ENCODE assay signal across 8 mouse cellular contexts in the genomic region with DNA sequence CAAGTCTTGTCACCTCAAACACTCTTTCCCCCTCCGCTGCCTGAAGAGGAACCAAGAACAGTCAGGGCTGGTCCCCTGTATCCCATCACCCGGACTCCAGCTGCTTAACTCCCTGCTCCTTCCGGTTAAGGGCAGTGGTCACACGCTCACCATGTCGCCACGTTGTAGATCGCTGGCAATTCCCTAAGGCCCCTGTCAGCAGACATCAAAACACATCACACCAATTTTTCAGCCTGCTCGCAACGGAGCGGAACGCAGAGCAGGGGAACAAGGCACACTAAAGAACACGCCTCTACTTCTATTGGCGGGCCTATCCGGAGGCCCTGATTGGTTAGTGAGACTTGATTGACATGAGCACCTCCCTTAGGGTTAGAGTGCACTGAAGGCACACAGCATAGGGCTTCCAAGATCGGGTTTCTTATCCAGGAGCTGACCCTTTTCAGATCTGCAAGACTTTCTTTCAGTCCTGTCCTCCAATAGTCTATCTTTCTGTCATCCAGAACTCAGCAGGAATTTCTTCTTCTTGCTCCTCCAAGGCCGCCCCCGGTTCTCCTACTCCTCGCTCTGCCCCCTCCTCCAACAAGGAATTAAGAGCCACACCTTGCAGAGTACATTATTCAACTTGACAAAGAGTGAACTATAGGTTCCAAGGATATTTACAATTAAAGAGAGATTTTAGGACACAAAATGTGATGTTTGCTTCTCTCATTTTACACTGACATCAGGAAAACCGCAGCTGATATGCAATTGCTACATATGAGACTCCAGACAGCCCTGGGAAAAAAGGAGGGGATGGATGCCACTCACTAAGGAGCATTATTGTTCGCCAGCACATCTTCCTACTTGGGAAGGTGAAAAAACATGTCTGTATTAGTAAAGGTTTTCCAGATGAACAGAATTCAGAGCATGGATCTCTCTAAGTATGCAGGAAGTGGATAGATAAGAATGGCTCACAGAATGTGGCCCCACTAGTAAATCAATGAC. TPM values are rescaled to one million over a fixed set of nuclear protein-coding genes. Genes with fewer than 3 reads are reported as not detected.
A peak's percentile ranks its signal among the peaks of the same experiment; 100 is the strongest.
DNase-seq lines count a peak whose midpoint lies in the region; ATAC-seq and TF ChIP-seq lines count a peak whose summit lies in the region.
"Not testable (repeated sequence)": the region's sequence is repeated elsewhere in the genome, so short reads cannot be mapped to it uniquely, and the experiment has no call there.

A gene (minus strand): TSS at position 278 of the 984 bp plus-strand sequence.

- H3K27ac ChIP-seq in bone marrow, adult 2 months (ENCODE audit: control insufficient read depth, insufficient read depth, low read depth, low read length, poor library complexity); embryonic facial prominence, embryonic 15.5 days (replicated peaks); limb, embryonic 11.5 days (replicated peaks; ENCODE audit: low read depth, low read length); midbrain, embryonic 12.5 days (replicated peaks); small intestine, adult 2 months (ENCODE audit: insufficient read depth, low read depth, low read length): not testable (repeated sequence)

- H3K4me2 ChIP-seq in embryonic facial prominence, embryonic 15.5 days (replicated peaks), result peak within 1 kb of the TSS; percentile 49
- peak within 1 kb of the TSS; percentile 38 for H3K4me2 ChIP-seq in limb, embryonic 11.5 days (ENCODE audit: low read depth, severe bottlenecking)
- H3K4me2 ChIP-seq in midbrain, embryonic 12.5 days (replicated peaks), result peak within 1 kb of the TSS; percentile 52

- not testable (repeated sequence) for H3K9me3 ChIP-seq in embryonic facial prominence, embryonic 15.5 days (replicated peaks); limb, embryonic 11.5 days (ENCODE audit: control insufficient read depth, low read length); midbrain, embryonic 12.5 days

- H3K9ac ChIP-seq in embryonic facial prominence, embryonic 15.5 days, result not testable (repeated sequence)
- peak within 1 kb of the TSS; percentile 43; the same call in 1 of the 2 replicates for H3K9ac ChIP-seq in limb, embryonic 11.5 days (ENCODE audit: low read length)
- H3K9ac ChIP-seq in midbrain, embryonic 12.5 days (replicated peaks), result peak within 1 kb of the TSS; percentile 58

- not testable (repeated sequence) for TF ChIP-seq POLR2A in bone marrow, adult 2 months (IDR thresholded peaks at IDR 0.05; ENCODE audit: borderline replicate concordance, control insufficient read depth, low read depth, low read length); small intestine, adult 2 months (IDR thresholded peaks at IDR 0.05; ENCODE audit: low read depth, low read length)

- H3K4me3 ChIP-seq in bone marrow, adult 2 months (replicated peaks; ENCODE audit: control insufficient read depth, low read depth, low read length), result peak within 1 kb of the TSS; percentile 70
- H3K4me3 ChIP-seq in embryonic facial prominence, embryonic 15.5 days (replicated peaks), result peak within 1 kb of the TSS; percentile 54
- H3K4me3 ChIP-seq in limb, embryonic 11.5 days (ENCODE audit: low read depth, low read length), result peak within 1 kb of the TSS; percentile 43
- peak within 1 kb of the TSS; percentile 48 for H3K4me3 ChIP-seq in midbrain, embryonic 12.5 days
- H3K4me3 ChIP-seq in small intestine, adult 2 months (ENCODE audit: low read depth, low read length), result peak within 1 kb of the TSS; percentile 74

- 12% methylated on average over 20 of the region's 20 CpGs for WGBS in bone marrow, adult 2 months
- 11% methylated on average over 20 of the region's 20 CpGs for WGBS in embryonic facial prominence, embryonic 15.5 days
- 10% methylated on average over 20 of the region's 20 CpGs for WGBS in limb, embryonic 11.5 days
- 9% methylated on average over 20 of the region's 20 CpGs for WGBS in midbrain, embryonic 12.5 days
- 7% methylated on average over 20 of the region's 20 CpGs for WGBS in small intestine, adult 2 months

- DNase-seq in A20 (ENCODE audit: low read depth, low spot score), result peak; percentile 88
- peak; percentile 53 to 76 for DNase-seq in heart, adult 9 months (ENCODE audit: low spot score in 2 of 2)
- DNase-seq in kidney, adult 8-10 months, result peak; percentile 63 to 64
- DNase-seq in limb, embryonic 11.5 days (ENCODE audit: low spot score), result peak; percentile 81

- H3K27me3 ChIP-seq in embryonic facial prominence, embryonic 15.5 days; limb, embryonic 11.5 days (ENCODE audit: control insufficient read depth, insufficient read depth, low read length); midbrain, embryonic 12.5 days; small intestine, adult 2 months (ENCODE audit: control insufficient read depth, insufficient read depth, low read length): not testable (repeated sequence)

- ATAC-seq in embryonic facial prominence, embryonic 15.5 days (ENCODE audit: insufficient number of reproducible peaks, low FRiP score, low TSS enrichment, low read depth), result peak; percentile 67
- ATAC-seq in limb, embryonic 11.5 days (ENCODE audit: insufficient number of reproducible peaks, low FRiP score, low TSS enrichment, low read depth), result peak; percentile 75; the same call in 1 of the 2 replicates
- peak; percentile 99 for ATAC-seq in midbrain, embryonic 12.5 days (ENCODE audit: low FRiP score, low read depth)

- TF ChIP-seq CTCF in bone marrow, adult 2 months (IDR thresholded peaks at IDR 0.05; ENCODE audit: control insufficient read depth, insufficient read depth, low read length); small intestine, adult 2 months (IDR thresholded peaks at IDR 0.05; ENCODE audit: extremely low read depth, insufficient read length, insufficient replicate concordance, low read depth, low read length): not testable (repeated sequence)

- not testable (repeated sequence) for H3K36me3 ChIP-seq in embryonic facial prominence, embryonic 15.5 days; limb, embryonic 11.5 days (ENCODE audit: control insufficient read depth, insufficient read depth, low read length); midbrain, embryonic 12.5 days; small intestine, adult 2 months (ENCODE audit: control insufficient read depth, insufficient read depth, low read length)

- not testable (repeated sequence) for H3K4me1 ChIP-seq in bone marrow, adult 2 months (ENCODE audit: control insufficient read depth, insufficient read depth, low read length); embryonic facial prominence, embryonic 15.5 days; limb, embryonic 11.5 days (ENCODE audit: control insufficient read depth, insufficient read depth, low read length); midbrain, embryonic 12.5 days; small intestine, adult 2 months (ENCODE audit: control insufficient read depth, insufficient read depth, insufficient read length, low read length)

RNA-seq across cellular contexts. Expression of the gene that starts here (rescaled TPM):
- polyA plus RNA-seq in bone marrow, adult 2 months (2011; ENCODE audit: insufficient read depth, insufficient read length, low replicate concordance, missing spikeins), result 2.5 and 9.4 TPM in 2 replicates
- polyA plus RNA-seq in embryonic facial prominence, embryonic 15.5 days (2015; fragmentation: Nextera tagmentation; extraction: Ambion mirVana), result 23.1 and 25.8 TPM in 2 replicates
- polyA plus RNA-seq in limb, embryonic 11.5 days (2014; fragmentation: Nextera tagmentation; extraction: Ambion mirVana), result 38.5 and 40.5 TPM in 2 replicates
- polyA plus RNA-seq in midbrain, embryonic 12.5 days (2016; fragmentation: Nextera tagmentation; extraction: Ambion mirVana), result 31.9 and 32.8 TPM in 2 replicates
- polyA plus RNA-seq in small intestine, adult 2 months (2012; rRNA removed), result 0.08 and 0.09 TPM in 2 replicates
